Mouse (Mus musculus): ENCODE measurements around the gene Scamp3. TPM values are rescaled to one million over a fixed set of nuclear protein-coding genes. Genes with fewer than 3 reads are reported as not detected.

The Scamp3 gene
- polyA plus RNA-seq, 1 experiment = 70.9 TPM

GRCm38 (mm10) chr3:89202253-89203141 is 25.2 kb downstream of the Scamp3 start, which contains the start of gene Gba:
Gba (plus strand) TSS chr3:89202928.
- H3K27ac ChIP-seq (ENCODE audit: control insufficient read depth, insufficient read depth, low read depth, low read length) = peak within 1 kb of the TSS; percentile 45; the same call in 1 of the 2 replicates
- no peaks in the 10 kb centered on the region for H3K27me3 ChIP-seq (ENCODE audit: control insufficient read depth, insufficient read depth, low read length)
- no peak for TF ChIP-seq CTCF (IDR thresholded peaks at IDR 0.05; ENCODE audit: control insufficient read depth, insufficient read depth, insufficient replicate concordance, low read depth, low read length)
- TF ChIP-seq POLR2A (IDR thresholded peaks at IDR 0.05; ENCODE audit: control insufficient read depth, low read depth, low read length) = no peak
- no peaks in the 10 kb centered on the region for H3K4me1 ChIP-seq (ENCODE audit: control insufficient read depth, insufficient read depth, low read length)
- no peaks in the 10 kb centered on the region for H3K36me3 ChIP-seq (ENCODE audit: control insufficient read depth, insufficient read depth, low read length)
- peak within 1 kb of the TSS; percentile 80 for H3K4me3 ChIP-seq (ENCODE audit: control insufficient read depth, low read depth, low read length)

- TF ChIP-seq POLR2A (IDR thresholded peaks at IDR 0.05; ENCODE audit: control insufficient read depth, low read depth, low read length) (no peak), CTCF (IDR thresholded peaks at IDR 0.05; ENCODE audit: control insufficient read depth, insufficient read depth, insufficient replicate concordance, low read depth, low read length) (no peak)
- Histone ChIP-seq H3K27ac (ENCODE audit: control insufficient read depth, insufficient read depth, low read depth, low read length) (peak overlapping the region; percentile 45; the same call in 1 of the 2 replicates), H3K36me3 (ENCODE audit: control insufficient read depth, insufficient read depth, low read length) (no peaks in the 10 kb centered on the region; the same call in 1 of the 2 replicates), H3K4me1 (ENCODE audit: control insufficient read depth, insufficient read depth, low read length) (no peaks in the 10 kb centered on the region), H3K27me3 (ENCODE audit: control insufficient read depth, insufficient read depth, low read length) (no peaks in the 10 kb centered on the region), H3K4me3 (ENCODE audit: control insufficient read depth, low read depth, low read length) (peak overlapping the region; percentile 80)
Observed at GRCm38 (mm10) chr3:89203142-89203514, 25.9 kb downstream of the Scamp3 start.

- no peak overlapping the region for H3K4me3 ChIP-seq (ENCODE audit: control insufficient read depth, low read depth, low read length)
- no peaks in the 10 kb centered on the region; the same call in none of the 2 replicates for H3K36me3 ChIP-seq (ENCODE audit: control insufficient read depth, insufficient read depth, low read length)
- no peak overlapping the region for H3K27ac ChIP-seq (ENCODE audit: control insufficient read depth, insufficient read depth, low read depth, low read length)
- no peaks in the 10 kb centered on the region; the same call in 1 of the 2 replicates for H3K4me1 ChIP-seq (ENCODE audit: control insufficient read depth, insufficient read depth, low read length)
- no peak for TF ChIP-seq CTCF (IDR thresholded peaks at IDR 0.05; ENCODE audit: control insufficient read depth, insufficient read depth, insufficient replicate concordance, low read depth, low read length)
- no peak for TF ChIP-seq POLR2A (IDR thresholded peaks at IDR 0.05; ENCODE audit: control insufficient read depth, low read depth, low read length)
- no peaks in the 10 kb centered on the region for H3K27me3 ChIP-seq (ENCODE audit: control insufficient read depth, insufficient read depth, low read length)
Observed at GRCm38 (mm10) chr3:89206079-89206478, 28.8 kb downstream of the Scamp3 start.

DNA sequence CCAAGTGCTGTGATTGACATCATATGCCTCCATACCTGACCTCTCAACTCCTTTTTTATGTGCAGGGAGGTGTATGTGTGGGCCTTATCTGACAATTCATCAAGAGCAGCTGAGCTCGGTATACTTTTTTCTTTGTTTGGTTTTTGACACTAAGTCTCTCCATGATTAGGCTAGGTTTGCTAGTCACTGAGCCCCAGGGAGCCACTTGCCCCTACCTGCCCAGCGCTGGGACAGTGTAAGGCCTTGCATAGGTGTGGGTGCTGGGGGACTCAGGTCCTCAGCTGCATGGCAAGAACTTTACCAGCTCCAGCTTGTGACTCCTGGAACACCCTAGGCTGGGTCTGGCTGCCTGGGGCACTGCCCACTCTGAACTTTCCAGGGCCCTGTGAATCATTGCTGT is 29.4 kb downstream of the Scamp3 start:
- Histone ChIP-seq H3K27me3 (ENCODE audit: control insufficient read depth, insufficient read depth, low read length) (no peaks in the 10 kb centered on the region), H3K4me1 (ENCODE audit: control insufficient read depth, insufficient read depth, low read length) (no peaks in the 10 kb centered on the region; the same call in 1 of the 2 replicates), H3K4me3 (ENCODE audit: control insufficient read depth, low read depth, low read length) (no peak overlapping the region), H3K27ac (ENCODE audit: control insufficient read depth, insufficient read depth, low read depth, low read length) (no peak overlapping the region), H3K36me3 (ENCODE audit: control insufficient read depth, insufficient read depth, low read length) (no peaks in the 10 kb centered on the region; the same call in none of the 2 replicates)
- TF ChIP-seq CTCF (IDR thresholded peaks at IDR 0.05; ENCODE audit: control insufficient read depth, insufficient read depth, insufficient replicate concordance, low read depth, low read length) (no peak), POLR2A (IDR thresholded peaks at IDR 0.05; ENCODE audit: control insufficient read depth, low read depth, low read length) (no peak)

DNA sequence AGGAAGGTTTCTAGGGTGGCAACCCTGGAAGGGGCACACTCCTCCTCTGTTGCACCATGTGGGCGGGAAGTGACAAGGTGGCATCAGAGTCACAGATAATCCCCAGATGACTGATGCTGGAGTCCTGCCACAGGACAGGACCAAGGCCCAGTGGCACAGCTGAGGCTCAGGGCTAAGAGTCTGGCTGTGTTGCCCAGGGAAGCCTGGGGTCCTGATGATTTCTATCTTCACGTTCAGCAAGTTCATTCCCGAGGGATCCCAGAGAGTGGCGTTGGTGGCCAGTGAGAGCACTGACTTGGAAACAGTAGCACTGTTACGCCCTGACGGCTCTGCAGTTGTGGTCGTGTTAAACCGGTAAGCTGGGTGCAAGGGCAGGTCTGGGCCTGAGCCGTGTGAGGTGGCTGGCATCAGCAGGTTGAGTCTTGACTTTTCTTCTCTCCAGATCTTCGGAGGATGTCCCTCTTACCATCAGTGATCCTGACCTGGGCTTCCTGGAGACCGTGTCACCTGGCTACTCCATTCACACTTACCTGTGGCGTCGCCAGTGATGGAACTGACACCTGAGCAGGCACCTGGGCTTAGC is 30.9 kb downstream of the Scamp3 start:
- Histone ChIP-seq H3K4me1 (ENCODE audit: control insufficient read depth, insufficient read depth, low read length) (no peaks in the 10 kb centered on the region; the same call in 1 of the 2 replicates), H3K4me3 (ENCODE audit: control insufficient read depth, low read depth, low read length) (no peak overlapping the region), H3K27ac (ENCODE audit: control insufficient read depth, insufficient read depth, low read depth, low read length) (no peak overlapping the region), H3K36me3 (ENCODE audit: control insufficient read depth, insufficient read depth, low read length) (no peaks in the 10 kb centered on the region; the same call in none of the 2 replicates), H3K27me3 (ENCODE audit: control insufficient read depth, insufficient read depth, low read length) (no peaks in the 10 kb centered on the region)
- TF ChIP-seq POLR2A (IDR thresholded peaks at IDR 0.05; ENCODE audit: control insufficient read depth, low read depth, low read length) (no peak), CTCF (IDR thresholded peaks at IDR 0.05; ENCODE audit: control insufficient read depth, insufficient read depth, insufficient replicate concordance, low read depth, low read length) (no peak)

DNA sequence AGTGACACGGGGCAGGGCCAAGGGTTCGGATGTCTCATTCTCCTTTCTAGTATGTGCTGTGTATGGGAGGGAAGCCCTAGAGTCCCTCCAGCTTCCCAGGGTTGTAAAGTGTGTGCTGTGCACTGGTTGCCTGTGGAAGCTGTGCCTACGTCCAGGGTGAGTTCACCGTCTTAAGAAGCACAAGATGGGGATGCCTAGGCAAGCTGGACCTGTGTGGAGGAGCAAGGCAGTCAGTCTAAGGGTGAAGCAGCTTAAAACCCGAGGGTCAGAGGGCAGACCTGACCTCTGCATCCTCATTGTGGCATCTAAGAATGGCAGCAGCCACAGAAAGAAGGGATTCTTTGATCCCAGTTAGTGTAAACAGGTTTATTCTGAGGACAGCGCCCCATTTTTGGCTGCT is 31.5 kb downstream of the Scamp3 start:
- TF ChIP-seq POLR2A (IDR thresholded peaks at IDR 0.05; ENCODE audit: control insufficient read depth, low read depth, low read length) (no peak), CTCF (IDR thresholded peaks at IDR 0.05; ENCODE audit: control insufficient read depth, insufficient read depth, insufficient replicate concordance, low read depth, low read length) (no peak)
- Histone ChIP-seq H3K27me3 (ENCODE audit: control insufficient read depth, insufficient read depth, low read length) (no peaks in the 10 kb centered on the region), H3K36me3 (ENCODE audit: control insufficient read depth, insufficient read depth, low read length) (no peaks in the 10 kb centered on the region; the same call in none of the 2 replicates), H3K4me3 (ENCODE audit: control insufficient read depth, low read depth, low read length) (no peak overlapping the region), H3K27ac (ENCODE audit: control insufficient read depth, insufficient read depth, low read depth, low read length) (no peak overlapping the region), H3K4me1 (ENCODE audit: control insufficient read depth, insufficient read depth, low read length) (no peaks in the 10 kb centered on the region; the same call in 1 of the 2 replicates)

DNA sequence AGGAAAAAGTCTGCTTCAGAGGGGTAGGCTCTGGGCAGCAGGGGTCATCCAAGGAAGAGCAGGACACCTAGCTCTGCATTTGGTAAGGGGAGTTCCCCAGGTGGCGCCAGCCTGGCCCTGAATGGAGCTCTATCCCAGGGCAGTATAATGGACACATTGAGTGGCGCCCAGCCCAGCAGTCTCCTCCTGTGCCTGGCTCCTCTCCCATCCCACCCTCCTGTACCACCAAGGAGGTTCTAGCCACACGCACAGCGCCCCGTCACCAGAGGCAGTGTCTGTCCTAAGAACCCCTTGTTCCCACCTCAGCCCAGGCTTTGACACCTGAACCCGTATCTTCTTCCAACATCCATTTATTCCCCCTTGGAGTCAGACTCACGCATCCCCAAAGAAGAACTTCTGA is 32.5 kb downstream of the Scamp3 start:
- Histone ChIP-seq H3K4me3 (ENCODE audit: control insufficient read depth, low read depth, low read length) (no peak overlapping the region), H3K27me3 (ENCODE audit: control insufficient read depth, insufficient read depth, low read length) (no peaks in the 10 kb centered on the region), H3K36me3 (ENCODE audit: control insufficient read depth, insufficient read depth, low read length) (no peaks in the 10 kb centered on the region; the same call in none of the 2 replicates), H3K27ac (ENCODE audit: control insufficient read depth, insufficient read depth, low read depth, low read length) (no peak overlapping the region), H3K4me1 (ENCODE audit: control insufficient read depth, insufficient read depth, low read length) (no peaks in the 10 kb centered on the region; the same call in 1 of the 2 replicates)
- TF ChIP-seq POLR2A (IDR thresholded peaks at IDR 0.05; ENCODE audit: control insufficient read depth, low read depth, low read length) = no peak
- TF ChIP-seq CTCF (IDR thresholded peaks at IDR 0.05; ENCODE audit: control insufficient read depth, insufficient read depth, insufficient replicate concordance, low read depth, low read length) = no peak
